ENCODE assay signal across 37 mouse cellular contexts in genomic region chr7:25465010-25465409, GRCm38 (mm10). TPM values are rescaled to one million over a fixed set of nuclear protein-coding genes. Genes with fewer than 3 reads are reported as not detected.
"Had no signal": no experiment of that assay in that cellular context is flagged by ENCODE, and none has a peak within 500 bp of the region (broad histone marks: within the 10 kb centered on the region; RNA-seq: fewer than 3 reads in every experiment).

No protein-coding gene starts in this region.

- H3K36me3 ChIP-seq: embryonic facial prominence, embryonic 10.5 days; embryonic facial prominence, embryonic 12.5 days; embryonic facial prominence, embryonic 13.5 days; embryonic facial prominence, embryonic 15.5 days; forebrain, embryonic 10.5 days; forebrain, embryonic 12.5 days; forebrain, embryonic 15.5 days had no signal

- H3K9ac ChIP-seq: embryonic facial prominence, embryonic 12.5 days; embryonic facial prominence, embryonic 13.5 days; embryonic facial prominence, embryonic 15.5 days; forebrain, embryonic 12.5 days; forebrain, embryonic 13.5 days; forebrain, embryonic 15.5 days; forebrain, postnatal 0 days had no signal

- DNase-seq: cerebellum, adult 18-20 months; cerebellum, adult 2 months; cerebellum, adult 8-10 months; cerebellum, adult 9-10 months; cerebellum, adult 9-11 months; cerebellum, postnatal 10 days; cerebellum, postnatal 14 days; cerebellum, postnatal 25 days; cerebellum, postnatal 36 days; embryo, embryonic 11 days; forebrain, postnatal 0 days; gastrocnemius, adult 2 months; gastrocnemius, postnatal 10 days; gastrocnemius, postnatal 25 days; gastrocnemius, postnatal 36 days; heart, adult 18-20 months had no signal

- H3K4me1 ChIP-seq: embryonic facial prominence, embryonic 10.5 days; embryonic facial prominence, embryonic 12.5 days; embryonic facial prominence, embryonic 13.5 days; embryonic facial prominence, embryonic 15.5 days; forebrain, embryonic 10.5 days; forebrain, embryonic 12.5 days had no signal

- ATAC-seq: forebrain, embryonic 13.5 days; forebrain, embryonic 14.5 days; forebrain, embryonic 15.5 days; forebrain, embryonic 16.5 days; forebrain, postnatal 0 days had no signal

- H3K4me3 ChIP-seq: embryonic facial prominence, embryonic 10.5 days; embryonic facial prominence, embryonic 12.5 days; embryonic facial prominence, embryonic 13.5 days; embryonic facial prominence, embryonic 15.5 days; erythroblast, embryonic 14.5 days; forebrain, embryonic 10.5 days; forebrain, embryonic 12.5 days; forebrain, embryonic 13.5 days; forebrain, embryonic 15.5 days; gastrocnemius, adult 2 months had no signal

- H3K9me3 ChIP-seq: embryonic facial prominence, embryonic 10.5 days; embryonic facial prominence, embryonic 12.5 days; embryonic facial prominence, embryonic 13.5 days; embryonic facial prominence, embryonic 15.5 days; forebrain, embryonic 10.5 days; forebrain, embryonic 12.5 days; forebrain, embryonic 13.5 days; forebrain, embryonic 15.5 days had no signal

- H3K27ac ChIP-seq: embryonic facial prominence, embryonic 10.5 days; embryonic facial prominence, embryonic 12.5 days; embryonic facial prominence, embryonic 13.5 days; embryonic facial prominence, embryonic 15.5 days; forebrain, embryonic 10.5 days; forebrain, embryonic 12.5 days; forebrain, embryonic 13.5 days; forebrain, embryonic 15.5 days; gastrocnemius, adult 2 months had no signal

- H3K4me2 ChIP-seq: embryonic facial prominence, embryonic 12.5 days; embryonic facial prominence, embryonic 13.5 days; embryonic facial prominence, embryonic 15.5 days; forebrain, embryonic 12.5 days; forebrain, embryonic 13.5 days; forebrain, embryonic 15.5 days had no signal

- H3K27me3 ChIP-seq: embryonic facial prominence, embryonic 12.5 days; embryonic facial prominence, embryonic 13.5 days; embryonic facial prominence, embryonic 15.5 days; forebrain, embryonic 12.5 days; forebrain, embryonic 13.5 days; forebrain, embryonic 15.5 days had no signal

RNA-seq across cellular contexts. Expression of gene Cxcl17, which starts 52.3 kb away (rescaled TPM):
- total RNA-seq: common myeloid progenitor, adult 5-6 weeks; forebrain, postnatal 0 days; gastrocnemius, adult 18-20 months; gastrocnemius, adult 2 months; gastrocnemius, adult 8-10 months; gastrocnemius, postnatal 10 days; gastrocnemius, postnatal 25 days; gastrocnemius, postnatal 36 days; gastrocnemius, postnatal 4 days; granulocyte monocyte progenitor cell, adult 5-6 weeks; heart, adult 8-10 months had no signal
- polyA plus RNA-seq: cerebellum, adult 2 months; cortical plate, adult 2 months; embryonic facial prominence, embryonic 11.5 days; embryonic facial prominence, embryonic 13.5 days; erythroblast, embryonic 14.5 days; forebrain, embryonic 14.5 days; frontal cortex, adult 2 months; gonadal fat pad, adult 2 months had no signal
